Mouse (Mus musculus): ENCODE measurements at regions not wholly inside any gene's neighbourhood (a gene's known extent, or its start where the extent isn't known, plus 50 kb on each side); places are given as distances from the start of the nearest gene placed in this dataset.

- DNase-seq (ENCODE audit: low spot score in 2 of 2), result no peak
Measured at GRCm38 (mm10) chr7:71873817-71874216, 432.6 kb downstream of the Mctp2 start.

- DNase-seq (ENCODE audit: low spot score in 2 of 2), result no peak
Measured at GRCm38 (mm10) chr7:71872912-71873311, 433.5 kb downstream of the Mctp2 start.

DNA sequence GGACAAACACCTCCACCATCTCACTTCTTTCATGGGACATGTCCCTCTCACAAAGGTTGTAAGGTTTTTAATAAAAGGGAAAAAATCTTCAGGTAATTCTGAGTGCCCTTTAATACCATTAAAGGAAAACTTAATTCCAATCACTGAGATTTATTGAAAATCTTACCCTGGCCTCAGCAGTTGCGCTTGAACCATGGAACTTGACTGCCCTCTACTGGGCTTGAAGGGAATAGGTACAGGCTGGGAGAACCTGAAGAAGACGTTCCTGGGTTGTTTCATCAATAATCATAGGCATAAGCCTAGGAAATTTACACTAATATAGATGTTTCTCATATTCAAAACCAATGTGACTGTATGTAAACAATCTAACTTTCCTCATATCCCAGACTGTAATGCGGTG, 439.3 kb downstream of the Mctp2 start:
- DNase-seq (ENCODE audit: low spot score in 2 of 2), result peak in 1 of 2 experiments; percentile 7

DNA sequence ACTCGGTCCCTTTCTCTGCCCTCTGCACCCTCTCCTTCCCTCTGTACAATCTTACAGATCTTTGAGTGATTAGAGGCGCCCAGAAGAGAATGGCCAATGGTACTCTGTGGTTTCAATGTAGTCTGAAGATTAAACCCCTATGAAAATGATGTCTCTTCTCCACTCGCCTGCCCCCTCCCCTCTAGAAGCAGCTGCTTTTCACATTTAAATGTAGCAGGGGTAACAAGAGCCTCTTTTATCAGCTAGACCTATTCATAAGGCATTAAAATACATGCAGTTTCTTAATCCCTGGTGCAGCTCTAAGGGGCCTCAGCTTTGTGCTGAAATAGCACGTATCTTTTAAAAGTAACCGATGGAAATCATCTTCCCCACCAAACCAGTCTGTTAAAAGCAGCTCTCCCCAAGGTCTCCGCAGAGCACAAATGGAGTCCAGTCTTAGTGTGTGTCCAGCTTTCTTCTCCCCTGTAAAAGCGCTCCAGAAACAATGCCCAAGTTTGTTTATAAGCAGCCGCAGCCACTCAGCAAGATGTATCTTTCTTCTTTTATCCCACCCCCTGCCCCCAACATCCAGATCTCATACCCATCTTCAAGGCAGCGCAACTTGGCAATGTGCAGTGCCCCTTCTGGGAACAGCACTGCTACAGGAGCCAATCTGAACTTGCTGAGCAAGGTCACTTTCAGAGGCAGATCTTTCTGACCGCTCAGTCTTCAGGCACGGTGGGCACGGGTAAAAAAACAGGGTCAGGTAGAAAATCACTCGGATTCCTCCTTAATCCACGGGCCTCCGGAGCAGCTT, 440.8 kb downstream of the Mctp2 start:
- DNase-seq (ENCODE audit: low spot score in 2 of 2), result no peak

GRCm38 (mm10) chr7:71852864-71853263, 453.5 kb downstream of the Mctp2 start:
- no peak for DNase-seq (ENCODE audit: low spot score in 2 of 2)

GRCm38 (mm10) chr7:71849174-71849573, 457.2 kb downstream of the Mctp2 start:
- no peak for DNase-seq (ENCODE audit: low spot score in 2 of 2)

GRCm38 (mm10) chr7:71837845-71838244, 468.6 kb downstream of the Mctp2 start:
- no peak for DNase-seq (ENCODE audit: low spot score in 2 of 2)

GRCm38 (mm10) chr7:71831790-71832525, 474.4 kb downstream of the Mctp2 start:
- no peak for DNase-seq (ENCODE audit: low spot score in 2 of 2)

DNA sequence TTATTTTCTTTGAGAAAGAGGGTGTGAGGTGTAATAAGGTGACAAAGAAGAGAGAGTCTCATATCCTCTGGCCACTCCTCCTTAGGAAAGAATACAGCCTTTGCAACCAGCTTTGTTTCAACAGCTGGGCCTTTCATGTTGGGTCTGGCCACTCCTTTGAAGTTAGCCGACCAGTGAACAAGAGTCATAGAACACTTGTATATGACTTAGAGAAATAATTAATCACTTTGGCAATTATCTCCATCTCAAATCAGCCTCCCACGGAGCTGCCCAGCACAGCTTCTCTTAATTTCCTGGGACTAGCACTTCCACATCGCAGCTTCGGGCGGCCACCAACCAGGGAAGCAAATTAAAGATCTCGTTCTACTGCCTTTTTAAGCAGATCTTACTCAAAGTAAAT, 476.8 kb downstream of the Mctp2 start:
- DNase-seq (ENCODE audit: low spot score in 2 of 2), result no peak

GRCm38 (mm10) chr7:71816138-71816537, 464.9 kb upstream of the Gm10295 start:
- no peak for DNase-seq (ENCODE audit: low spot score in 2 of 2)

DNA sequence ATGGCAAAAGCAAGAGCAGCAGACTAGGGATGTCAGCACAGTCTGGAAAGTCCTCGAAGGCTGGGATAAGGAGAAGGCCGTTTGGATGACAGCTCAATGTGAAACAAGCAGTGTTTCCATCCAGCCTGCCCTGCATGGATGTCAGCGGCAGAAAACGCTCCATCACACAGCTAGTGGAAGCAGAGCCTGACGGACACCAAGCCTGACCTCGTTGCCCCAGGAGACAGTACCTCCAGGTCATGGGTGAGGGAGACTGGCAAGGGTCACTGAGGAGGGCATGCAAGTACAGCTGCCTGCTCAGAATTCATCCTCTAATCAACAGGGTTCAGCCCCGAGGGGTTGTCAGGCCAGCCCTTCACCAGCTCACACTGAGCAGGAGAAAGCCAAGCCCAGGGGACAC, 442.9 kb upstream of the Gm10295 start:
- DNase-seq (ENCODE audit: low spot score in 2 of 2), result peak in 1 of 2 experiments; percentile 3

- no peak for DNase-seq (ENCODE audit: low spot score in 2 of 2)
Measured at GRCm38 (mm10) chr7:71788401-71788800, 437.1 kb upstream of the Gm10295 start.

GRCm38 (mm10) chr7:71782496-71782895, 431.2 kb upstream of the Gm10295 start:
- no peak for DNase-seq (ENCODE audit: low spot score in 2 of 2)

DNA sequence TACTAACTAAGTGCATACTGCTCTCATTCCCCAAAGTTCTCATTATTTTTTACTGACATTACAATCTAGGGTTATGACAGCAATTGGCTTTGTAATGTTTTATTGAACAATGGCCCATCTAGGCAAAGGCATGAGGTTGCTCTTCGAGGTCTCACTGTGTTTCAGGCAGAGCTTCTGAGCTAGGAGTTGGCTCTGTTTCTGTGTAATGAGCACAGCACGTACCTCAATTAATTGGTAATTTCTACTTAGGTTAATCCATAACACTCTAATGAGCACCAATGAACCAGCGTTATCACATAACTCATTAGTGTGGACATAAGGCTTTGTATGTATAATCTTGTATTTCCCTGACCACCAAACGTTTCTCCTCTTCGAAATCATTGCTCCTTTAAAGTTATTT, 398.6 kb upstream of the Gm10295 start:
- no peak for DNase-seq (ENCODE audit: low spot score in 2 of 2)

GRCm38 (mm10) chr7:71746118-71746897, 395.0 kb upstream of the Gm10295 start:
- no peak for DNase-seq (ENCODE audit: low spot score in 2 of 2)

DNA sequence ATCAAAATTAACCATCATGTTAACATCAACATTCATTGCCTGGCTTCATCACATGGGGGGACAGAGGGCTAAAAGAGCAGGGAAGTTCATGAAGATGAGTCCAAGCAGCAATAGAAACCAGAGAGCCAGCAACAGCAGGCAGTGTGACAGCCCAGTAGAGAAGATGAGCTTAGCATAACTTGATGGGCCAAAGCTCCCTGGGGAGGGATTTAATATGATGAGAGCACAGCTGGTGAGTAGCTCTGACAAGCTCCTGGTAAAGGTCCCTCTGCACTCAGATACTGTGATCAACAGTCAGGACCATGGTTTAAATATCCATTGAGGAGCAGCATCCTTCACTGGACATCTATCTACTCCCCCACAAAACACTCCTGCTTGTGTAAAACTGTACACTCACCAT, 377.2 kb upstream of the Gm10295 start:
- no peak for DNase-seq (ENCODE audit: low spot score in 2 of 2)

- no peak for DNase-seq (ENCODE audit: low spot score in 2 of 2)
Measured at GRCm38 (mm10) chr7:71708209-71708608, 356.9 kb upstream of the Gm10295 start.

- no peak for DNase-seq (ENCODE audit: low spot score in 2 of 2)
Measured at GRCm38 (mm10) chr7:71706201-71706600, 354.9 kb upstream of the Gm10295 start.

DNA sequence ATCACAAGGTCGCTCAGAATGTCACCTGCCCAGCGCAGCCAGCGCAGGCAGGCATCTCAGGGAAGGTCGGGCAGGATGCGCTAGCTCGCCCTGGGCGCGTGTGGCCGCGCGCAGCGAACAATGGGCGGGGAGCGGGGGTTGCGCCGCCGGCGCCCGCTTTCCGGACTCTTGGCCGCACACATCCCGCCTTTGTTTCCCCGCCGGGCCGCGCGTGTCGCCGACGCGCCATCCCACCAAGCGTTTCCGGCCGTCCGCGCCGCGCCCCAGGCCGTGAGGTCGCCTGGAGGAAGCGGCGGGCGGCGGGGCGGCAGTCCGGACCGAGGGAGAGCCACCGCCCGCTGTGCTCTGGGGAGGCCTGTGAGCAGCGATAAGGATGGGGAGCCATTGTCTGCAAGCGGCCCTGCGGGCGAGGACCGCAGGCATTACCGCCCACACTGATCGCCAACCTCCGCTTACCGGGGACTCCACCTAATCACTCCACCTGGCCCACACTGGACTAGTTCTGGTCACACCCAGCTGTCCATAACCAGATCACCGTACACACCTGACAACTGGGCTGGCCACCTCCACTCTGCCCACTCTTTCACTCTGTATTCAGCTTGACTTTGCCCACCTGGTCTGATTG, 354.3 kb upstream of the Gm10295 start:
- DNase-seq (ENCODE audit: low spot score in 2 of 2), result peak; percentile 4 to 9

GRCm38 (mm10) chr7:71704661-71705240, 353.5 kb upstream of the Gm10295 start:
- DNase-seq (ENCODE audit: low spot score in 2 of 2), result no peak
